Mouse (Mus musculus) limb, embryonic 12.5 days (tissue): ENCODE measurements around the gene Defb25. TPM values are rescaled to one million over a fixed set of nuclear protein-coding genes. Genes with fewer than 3 reads are reported as not detected.

Experiments
- polyA plus RNA-seq: library from polyadenylated mRNA; unstranded; fragments of >200 nt; fragmentation: Nextera tagmentation; extraction: Ambion mirVana; gene quantifications from 2 replicates; pipeline ENCODE4 v1.2.1, GENCODE M21; 2016

The Defb25 gene
- polyA plus RNA-seq, 1 experiment from 2014 or later: not detected

Other genes starting within 250 kb of the Defb25 start
- 2.2 and 3.0 TPM in 2 replicates for gene Nrsn2, start 246.4 kb downstream of the Defb25 start, polyA plus RNA-seq
- gene Sox12, start 225.0 kb downstream of the Defb25 start, polyA plus RNA-seq: 15.6 and 16.8 TPM in 2 replicates
- 74.1 and 76.6 TPM in 2 replicates for gene Zcchc3, start 208.0 kb downstream of the Defb25 start, polyA plus RNA-seq
- gene 6820408C15Rik, start 207.5 kb downstream of the Defb25 start, polyA plus RNA-seq: 0.24 and 0.59 TPM in 2 replicates
- not detected in 2 replicates for gene Defb23, start 158.4 kb downstream of the Defb25 start, polyA plus RNA-seq
- not detected in 2 replicates for gene Defb20, start 146.0 kb downstream of the Defb25 start, polyA plus RNA-seq
- not detected in 2 replicates for gene Defb22, start 132.9 kb downstream of the Defb25 start, polyA plus RNA-seq
- not detected in 2 replicates for gene Defb26, start 111.4 kb downstream of the Defb25 start, polyA plus RNA-seq
- gene Defb28, start 104.8 kb downstream of the Defb25 start, polyA plus RNA-seq: not detected in 2 replicates
- gene Defb29, start 83.0 kb downstream of the Defb25 start, polyA plus RNA-seq: not detected in 2 replicates
- not detected in 2 replicates for gene Gm17416, start 53.7 kb downstream of the Defb25 start, polyA plus RNA-seq
- gene Defb21, start 50.3 kb downstream of the Defb25 start, polyA plus RNA-seq: not detected in 2 replicates
- not detected in 2 replicates for gene Defb19, start 42.7 kb downstream of the Defb25 start, polyA plus RNA-seq
- not detected in 2 replicates for gene Defb45, start 23.7 kb downstream of the Defb25 start, polyA plus RNA-seq
- gene Defb36, start 18.7 kb downstream of the Defb25 start, polyA plus RNA-seq: not detected in 2 replicates
- gene Rem1, start 3.9 kb upstream of the Defb25 start, polyA plus RNA-seq: 0.87 and 1.1 TPM in 2 replicates
- gene H13, start 46.4 kb upstream of the Defb25 start, polyA plus RNA-seq: 129 and 135 TPM in 2 replicates
- 36.3 and 39.2 TPM in 2 replicates for gene Mcts2, start 64.0 kb upstream of the Defb25 start, polyA plus RNA-seq
- 299 and 330 TPM in 2 replicates for gene Id1, start 113.2 kb upstream of the Defb25 start, polyA plus RNA-seq
- 29.9 and 30.6 TPM in 2 replicates for gene Cox4i2, start 131.1 kb upstream of the Defb25 start, polyA plus RNA-seq
- gene Bcl2l1, start 208.7 kb upstream of the Defb25 start, polyA plus RNA-seq: 107 and 110 TPM in 2 replicates
- 110 and 114 TPM in 2 replicates for gene Tpx2, start 224.9 kb upstream of the Defb25 start, polyA plus RNA-seq